8 mouse cellular contexts compared by ENCODE assay signal in genomic region chr7:140153383-140153782, GRCm38 (mm10). TPM values are rescaled to one million over a fixed set of nuclear protein-coding genes. Genes with fewer than 3 reads are reported as not detected.
A peak's percentile ranks its signal among the peaks of the same experiment; 100 is the strongest.
DNase-seq lines count a peak whose midpoint lies in the region; ATAC-seq lines count a peak whose summit lies in the region.

No protein-coding gene starts in this region.

- H3K4me2 ChIP-seq in hindbrain, embryonic 13.5 days = peak overlapping the region; percentile 69

- no peaks in the 10 kb centered on the region for H3K9me3 ChIP-seq in forebrain, embryonic 10.5 days
- H3K9me3 ChIP-seq in hindbrain, embryonic 13.5 days = no peaks in the 10 kb centered on the region

- peak; percentile 58 for DNase-seq in layer of hippocampus, adult 11-12 months (ENCODE audit: low spot score)
- no peak for DNase-seq in layer of hippocampus, adult 9-10 months (ENCODE audit: low spot score)
- peak; percentile 27 for DNase-seq in forebrain, embryonic 10.5 days (ENCODE audit: extremely low spot score, low spot score)
- peak; percentile 33 for DNase-seq in mesoderm, embryonic 11.5 days (ENCODE audit: low read depth, low spot score)
- DNase-seq in testis, postnatal 10 days (ENCODE audit: low spot score) = peak; percentile 66
- no peak for DNase-seq in B cell, adult 2 months

- H3K36me3 ChIP-seq in forebrain, embryonic 10.5 days (replicated peaks) = 0 out of 2 replicates have a peak, but pooled peaks cover 2% of the 10 kb centered on the region
- 0 out of 2 replicates have a peak, but pooled peaks cover 9% of the 10 kb centered on the region for H3K36me3 ChIP-seq in hindbrain, embryonic 13.5 days

- peaks cover 24% of the 10 kb centered on the region for H3K4me1 ChIP-seq in forebrain, embryonic 10.5 days
- H3K4me1 ChIP-seq in hindbrain, embryonic 13.5 days (replicated peaks) = peaks cover 28% of the 10 kb centered on the region

- H3K27me3 ChIP-seq in forebrain, embryonic 10.5 days (ENCODE audit: poor library complexity, severe bottlenecking) = peaks cover 65% of the 10 kb centered on the region
- peaks cover 25% of the 10 kb centered on the region; the same call in 1 of the 2 replicates for H3K27me3 ChIP-seq in hindbrain, embryonic 13.5 days

- H3K9ac ChIP-seq in hindbrain, embryonic 13.5 days = peak overlapping the region; percentile 79

- 0 out of 2 replicates have a peak, but pooled peaks have one; percentile 23 for ATAC-seq in cerebellum, adult (ENCODE audit: insufficient number of reproducible peaks, low FRiP score, low TSS enrichment)
- peak; percentile 44 for ATAC-seq in hindbrain, embryonic 13.5 days (ENCODE audit: low FRiP score)

- 13% methylated on average over 28 of the region's 28 CpGs for WGBS in forebrain, embryonic 10.5 days
- WGBS in hindbrain, embryonic 13.5 days = 5% methylated on average over 28 of the region's 28 CpGs

- H3K27ac ChIP-seq in forebrain, embryonic 10.5 days = peak overlapping the region; percentile 58; the same call in 1 of the 2 replicates
- 0 out of 2 replicates have a peak overlapping the region, but pooled peaks have one; percentile 83 for H3K27ac ChIP-seq in hindbrain, embryonic 13.5 days

- H3K4me3 ChIP-seq in forebrain, embryonic 10.5 days = peak overlapping the region; percentile 40
- peak overlapping the region; percentile 48 for H3K4me3 ChIP-seq in hindbrain, embryonic 13.5 days

RNA-seq across cellular contexts. Expression of gene Sprn, which starts 1.3 kb away (rescaled TPM):
- polyA plus RNA-seq in forebrain, embryonic 10.5 days (2016; fragmentation: Nextera tagmentation; extraction: Ambion mirVana) = 0.20 and 0.62 TPM in 2 replicates
- 10.8 and 11.0 TPM in 2 replicates for polyA plus RNA-seq in hindbrain, embryonic 13.5 days (2015; fragmentation: Nextera tagmentation; extraction: Ambion mirVana)

RNA-seq across cellular contexts. Expression of gene Olfr522, which starts 11.2 kb away (rescaled TPM):
- not detected in 2 replicates for polyA plus RNA-seq in forebrain, embryonic 10.5 days (2016; fragmentation: Nextera tagmentation; extraction: Ambion mirVana)
- polyA plus RNA-seq in hindbrain, embryonic 13.5 days (2015; fragmentation: Nextera tagmentation; extraction: Ambion mirVana) = not detected in 2 replicates

RNA-seq across cellular contexts. Expression of gene Mtg1, which starts 16.0 kb away (rescaled TPM):
- polyA plus RNA-seq in forebrain, embryonic 10.5 days (2016; fragmentation: Nextera tagmentation; extraction: Ambion mirVana) = 33.9 and 35.0 TPM in 2 replicates
- 28.3 and 30.6 TPM in 2 replicates for polyA plus RNA-seq in hindbrain, embryonic 13.5 days (2015; fragmentation: Nextera tagmentation; extraction: Ambion mirVana)

RNA-seq across cellular contexts. Expression of gene Olfr523, which starts 19.6 kb away (rescaled TPM):
- not detected in 2 replicates for polyA plus RNA-seq in forebrain, embryonic 10.5 days (2016; fragmentation: Nextera tagmentation; extraction: Ambion mirVana)
- polyA plus RNA-seq in hindbrain, embryonic 13.5 days (2015; fragmentation: Nextera tagmentation; extraction: Ambion mirVana) = not detected in 2 replicates

RNA-seq across cellular contexts. Expression of gene Echs1, which starts 37.1 kb away (rescaled TPM):
- 151 TPM in 2 replicates for polyA plus RNA-seq in forebrain, embryonic 10.5 days (2016; fragmentation: Nextera tagmentation; extraction: Ambion mirVana)
- polyA plus RNA-seq in hindbrain, embryonic 13.5 days (2015; fragmentation: Nextera tagmentation; extraction: Ambion mirVana) = 123 and 125 TPM in 2 replicates

Comparison
In these comparisons a context has a peak if more than half of its experiments do, and no peak if none do; other contexts are left out.
1. DNase-seq: peak in layer of hippocampus, adult 11-12 months (single experiment), forebrain, embryonic 10.5 days (single experiment), mesoderm, embryonic 11.5 days (single experiment) and testis, postnatal 10 days (single experiment); none in layer of hippocampus, adult 9-10 months (single experiment) and B cell, adult 2 months (0 of 2).